Mouse (Mus musculus): ENCODE results near the gene Gtf3c1. TPM values are rescaled to one million over a fixed set of nuclear protein-coding genes. Genes with fewer than 3 reads are reported as not detected.

Gtf3c1 gene
- total RNA-seq, 2 experiments from 2014 or later: 87.6 to 97.4 TPM

Other genes starting within 250 kb of the Gtf3c1 start
- gene Nsmce1, start 216.2 kb downstream of the Gtf3c1 start, total RNA-seq (2021): 10 to 100 TPM; 43.3 to 46.1 TPM
- gene Il4ra, start 155.7 kb downstream of the Gtf3c1 start, total RNA-seq (2021): 10 to 100 TPM; 22.2 to 23.7 TPM
- under 1 TPM; 0.50 to 0.69 TPM for gene Il21r, start 104.4 kb downstream of the Gtf3c1 start, total RNA-seq (2021)
- gene D430042O09Rik, start 108 bp upstream of the Gtf3c1 start, total RNA-seq (2021): 10 to 100 TPM; 19.0 to 20.6 TPM

All from heart, postnatal 4 days (tissue).